Mouse (Mus musculus) small intestine, adult 2 months (tissue): Measurements from ENCODE around the gene Fzd7. TPM values are rescaled to one million over a fixed set of nuclear protein-coding genes. Genes with fewer than 3 reads are reported as not detected.

Source experiments
- H3K27ac ChIP-seq: fragments of 200-500 bp; 2 replicates; pipeline ENCODE4 v1.5.1; 2012; ENCODE audit warnings: low read depth, low read length, control low read depth, inconsistent platforms; ENCODE audit not compliant: insufficient read depth
- H3K27me3 ChIP-seq: fragments of 200-500 bp; 2 replicates; pipeline ENCODE4 v1.6.1; 2012; ENCODE audit warnings: mild to moderate bottlenecking, moderate library complexity, low read length, inconsistent platforms; ENCODE audit not compliant: control insufficient read depth, insufficient read depth
- H3K36me3 ChIP-seq: fragments of 200-500 bp; 2 replicates; pipeline ENCODE4 v1.6.1; 2012; ENCODE audit warnings: mild to moderate bottlenecking, low read length, control low read depth, inconsistent platforms; ENCODE audit not compliant: control insufficient read depth, insufficient read depth
- H3K4me1 ChIP-seq: fragments of 200-500 bp; 2 replicates; pipeline ENCODE4 v1.6.1; 2012; ENCODE audit warnings: low read length, inconsistent platforms, mixed read lengths; ENCODE audit not compliant: control insufficient read depth, insufficient read depth, insufficient read length
- H3K4me3 ChIP-seq: fragments of 200-500 bp; 2 replicates; pipeline ENCODE4 v1.5.1; 2012; ENCODE audit warnings: low read depth, mild to moderate bottlenecking, control low read depth, inconsistent platforms, low read length, moderate library complexity
- CTCF ChIP-seq: fragments of 200-500 bp; IDR thresholded peaks from 2 replicates; pipeline ENCODE4 v1.5.1; 2012; ENCODE audit warnings: low read depth, mild to moderate bottlenecking, control low read depth, inconsistent platforms, low read length, moderate library complexity, mixed read lengths; ENCODE audit not compliant: insufficient replicate concordance, insufficient read length; ENCODE audit errors: extremely low read depth
- POLR2A ChIP-seq: fragments of 200-500 bp; IDR thresholded peaks from 2 replicates; pipeline ENCODE4 v1.6.1; 2012; ENCODE audit warnings: low read depth, mild to moderate bottlenecking, control low read depth, inconsistent platforms, low read length, moderate library complexity
- WGBS: fragments of 180-500 bp; shearing (Covaris S2); methylation state at CpG from one replicate; pipeline ENCODE4 v1.1.7; 2018; 5-methylcytosine and 5-hydroxymethylcytosine counted together
- polyA plus RNA-seq: library from polyadenylated mRNA; depleted of rRNA; stranded (reverse); fragments of >200 nt; gene quantifications from 2 replicates; pipeline ENCODE4 v1.2.3, GENCODE M21; 2012

The Fzd7 gene
- polyA plus RNA-seq, 1 experiment = 15.1 TPM

DNA sequence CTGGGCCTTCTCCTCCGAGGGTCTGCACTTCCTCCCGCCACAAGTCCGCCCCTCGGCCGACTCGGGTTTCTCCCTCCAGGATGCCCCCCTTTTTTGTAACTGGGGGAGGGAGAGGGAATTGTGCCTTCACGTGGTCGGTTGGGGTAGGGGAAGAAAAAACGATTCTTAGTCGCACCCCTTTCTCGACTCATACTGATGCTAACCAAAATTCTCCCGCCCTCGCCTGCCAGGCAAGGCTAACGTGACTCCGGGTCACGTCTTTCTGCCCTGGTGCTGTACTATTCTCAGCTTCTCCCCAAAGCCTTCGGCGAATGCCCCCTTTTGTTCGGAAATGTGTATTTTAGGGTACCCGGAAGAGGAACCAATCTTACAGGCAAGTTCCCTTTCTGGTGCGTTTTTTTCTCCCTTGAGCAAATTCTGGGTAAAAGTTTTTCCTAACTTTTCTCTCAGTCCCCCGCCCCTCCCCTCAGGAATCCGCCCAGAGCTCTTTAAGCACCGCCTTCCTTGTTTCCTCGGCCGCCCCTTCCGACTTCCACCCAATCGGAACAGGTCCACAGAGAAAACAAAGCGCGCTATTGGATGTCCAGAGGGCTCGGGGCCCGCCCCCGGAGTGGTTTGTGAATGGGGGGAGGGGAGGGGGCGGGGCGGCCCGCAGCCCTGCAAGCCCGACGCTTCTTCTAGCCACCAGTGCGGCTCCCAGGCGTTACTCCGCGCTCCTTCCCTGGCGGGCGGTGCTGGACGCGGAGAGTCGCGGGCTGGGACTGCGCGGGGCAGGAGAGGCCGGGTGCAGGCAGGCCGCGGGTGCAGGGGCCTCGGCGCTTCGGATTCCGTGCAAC, 550 bp upstream of the Fzd7 start:
- Histone ChIP-seq H3K4me3 (peak overlapping the region; percentile 73), H3K27me3 (no peaks in the 10 kb centered on the region), H3K4me1 (peaks cover 21% of the 10 kb centered on the region), H3K36me3 (no peaks in the 10 kb centered on the region), H3K27ac (peak overlapping the region; percentile 66)
- TF ChIP-seq POLR2A (peak; percentile 98), CTCF (no peak)
- WGBS = under 1% methylated on average over 56 of the region's 57 CpGs

DNA sequence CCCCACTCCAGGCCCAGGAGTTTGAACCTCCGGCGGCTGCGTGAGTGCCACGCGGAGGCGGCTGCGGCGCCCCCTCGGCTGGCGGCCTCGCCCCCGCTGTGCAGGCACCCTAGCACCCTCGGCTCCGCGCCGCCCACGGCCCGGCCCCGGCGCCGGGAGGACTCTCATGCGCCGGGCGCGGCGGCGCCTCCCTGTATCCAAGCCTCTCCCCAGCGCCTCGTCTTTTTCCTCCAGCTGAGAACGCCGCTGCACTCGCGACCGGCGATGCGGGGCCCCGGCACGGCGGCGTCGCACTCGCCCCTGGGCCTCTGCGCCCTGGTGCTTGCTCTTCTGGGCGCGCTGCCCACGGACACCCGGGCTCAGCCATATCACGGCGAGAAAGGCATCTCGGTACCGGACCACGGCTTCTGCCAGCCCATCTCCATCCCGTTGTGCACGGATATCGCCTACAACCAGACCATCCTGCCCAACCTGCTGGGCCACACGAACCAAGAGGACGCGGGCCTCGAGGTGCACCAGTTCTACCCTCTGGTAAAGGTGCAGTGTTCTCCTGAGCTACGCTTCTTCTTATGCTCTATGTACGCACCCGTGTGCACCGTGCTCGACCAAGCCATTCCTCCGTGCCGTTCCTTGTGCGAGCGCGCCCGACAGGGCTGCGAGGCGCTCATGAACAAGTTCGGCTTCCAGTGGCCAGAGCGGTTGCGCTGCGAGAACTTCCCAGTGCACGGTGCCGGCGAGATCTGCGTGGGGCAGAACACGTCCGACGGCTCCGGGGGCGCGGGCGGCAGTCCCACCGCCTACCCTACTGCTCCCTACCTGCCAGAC, 684 bp downstream of the Fzd7 start:
- Histone ChIP-seq H3K27me3 (no peaks in the 10 kb centered on the region), H3K27ac (peak overlapping the region; percentile 66), H3K36me3 (no peaks in the 10 kb centered on the region), H3K4me1 (peaks cover 26% of the 10 kb centered on the region), H3K4me3 (peak overlapping the region; percentile 73)
- no peak for TF ChIP-seq POLR2A
- TF ChIP-seq CTCF = no peak
- WGBS = 1% methylated on average over 88 of the region's 88 CpGs

DNA sequence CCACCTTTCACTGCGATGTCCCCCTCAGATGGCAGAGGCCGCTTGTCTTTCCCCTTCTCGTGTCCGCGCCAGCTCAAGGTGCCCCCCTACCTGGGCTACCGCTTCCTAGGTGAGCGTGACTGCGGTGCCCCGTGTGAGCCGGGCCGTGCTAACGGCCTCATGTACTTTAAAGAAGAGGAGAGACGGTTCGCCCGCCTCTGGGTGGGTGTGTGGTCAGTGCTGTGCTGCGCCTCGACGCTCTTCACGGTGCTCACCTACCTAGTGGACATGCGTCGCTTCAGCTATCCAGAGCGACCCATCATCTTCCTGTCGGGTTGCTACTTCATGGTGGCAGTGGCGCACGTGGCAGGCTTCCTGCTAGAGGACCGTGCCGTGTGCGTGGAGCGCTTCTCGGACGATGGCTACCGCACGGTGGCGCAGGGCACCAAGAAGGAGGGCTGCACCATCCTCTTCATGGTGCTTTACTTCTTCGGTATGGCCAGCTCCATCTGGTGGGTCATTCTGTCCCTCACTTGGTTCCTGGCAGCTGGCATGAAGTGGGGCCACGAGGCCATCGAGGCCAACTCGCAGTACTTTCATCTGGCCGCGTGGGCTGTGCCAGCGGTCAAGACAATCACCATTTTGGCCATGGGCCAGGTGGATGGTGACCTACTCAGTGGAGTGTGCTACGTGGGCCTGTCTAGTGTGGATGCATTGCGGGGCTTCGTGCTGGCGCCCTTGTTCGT, 1.5 kb downstream of the Fzd7 start:
- TF ChIP-seq CTCF (peak; percentile 71), POLR2A (peak; percentile 29; the same call in 1 of the 2 replicates)
- H3K27me3 ChIP-seq = no peaks in the 10 kb centered on the region
- H3K27ac ChIP-seq = no peak overlapping the region
- WGBS = 6% methylated on average over 46 of the region's 46 CpGs
- peak overlapping the region; percentile 73 for H3K4me3 ChIP-seq
- H3K4me1 ChIP-seq = peaks cover 26% of the 10 kb centered on the region
- H3K36me3 ChIP-seq = no peaks in the 10 kb centered on the region

DNA sequence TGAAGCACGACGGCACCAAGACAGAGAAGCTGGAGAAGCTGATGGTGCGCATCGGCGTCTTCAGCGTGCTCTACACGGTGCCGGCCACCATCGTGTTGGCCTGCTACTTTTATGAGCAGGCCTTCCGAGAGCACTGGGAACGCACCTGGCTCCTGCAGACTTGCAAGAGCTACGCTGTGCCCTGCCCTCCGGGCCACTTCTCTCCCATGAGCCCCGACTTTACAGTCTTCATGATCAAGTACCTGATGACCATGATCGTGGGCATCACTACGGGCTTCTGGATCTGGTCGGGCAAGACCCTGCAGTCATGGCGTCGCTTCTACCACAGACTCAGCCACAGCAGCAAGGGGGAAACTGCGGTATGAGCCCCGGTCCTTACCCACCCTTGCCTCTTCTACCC, 2.1 kb downstream of the Fzd7 start:
- Histone ChIP-seq H3K36me3 (no peaks in the 10 kb centered on the region), H3K4me3 (peak overlapping the region; percentile 73), H3K4me1 (peaks cover 26% of the 10 kb centered on the region), H3K27me3 (no peaks in the 10 kb centered on the region), H3K27ac (no peak overlapping the region; the same call in 1 of the 2 replicates)
- 24% methylated on average over 21 of the region's 21 CpGs for whole genome bisulfite sequencing
- TF ChIP-seq POLR2A (no peak), CTCF (no peak)

DNA sequence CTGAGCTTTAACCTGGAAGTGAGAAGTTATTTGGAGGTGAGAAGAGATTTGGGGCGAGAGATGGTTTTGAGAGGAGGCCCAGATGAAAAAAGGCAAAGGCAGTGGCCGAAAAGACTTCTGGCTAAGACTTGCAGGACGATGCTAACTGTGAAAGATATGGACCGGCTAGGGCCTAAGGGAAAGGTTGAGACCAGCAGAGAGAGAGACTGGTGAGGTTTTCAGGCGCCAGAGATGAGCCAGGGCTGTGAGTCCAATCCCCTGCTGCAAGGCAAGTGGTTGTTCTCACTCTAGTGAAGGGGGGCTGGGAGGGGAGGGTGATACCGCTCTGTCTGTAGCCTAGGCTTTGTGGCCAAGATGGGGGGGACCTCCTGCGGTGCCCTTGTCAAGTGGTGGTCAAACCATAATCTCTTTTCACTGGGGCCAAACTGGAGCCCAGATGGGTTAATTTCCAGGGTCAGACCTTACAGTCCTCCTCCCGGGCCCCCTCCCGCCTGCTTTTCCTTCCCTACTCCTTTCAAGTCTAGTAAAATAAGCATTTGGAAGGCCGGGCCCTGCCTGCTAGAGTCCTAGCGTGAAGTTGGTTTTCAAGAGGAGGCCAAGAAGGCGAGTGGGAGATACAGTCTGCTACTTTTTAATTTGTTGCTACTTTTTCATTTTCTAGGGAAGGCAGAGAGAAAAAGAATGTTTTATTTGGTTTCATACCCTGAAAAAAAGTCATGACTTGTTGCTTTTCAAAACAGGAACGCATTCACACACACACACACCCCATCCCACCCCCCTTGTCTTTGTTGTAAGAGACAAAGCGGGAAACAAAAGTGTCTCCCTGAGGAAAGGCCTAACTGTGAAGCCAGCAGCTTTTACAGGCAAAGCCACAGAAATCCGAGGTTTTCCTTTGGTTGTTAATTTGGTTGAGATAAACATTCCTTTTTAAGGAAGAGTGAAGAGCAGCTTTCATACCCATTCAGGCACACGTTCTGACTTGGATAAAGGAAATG, 2.9 kb downstream of the Fzd7 start:
- WGBS = 28% methylated on average over 16 of the region's 16 CpGs
- 0 out of 2 replicates have a peak, but pooled peaks cover 1% of the 10 kb centered on the region for H3K36me3 ChIP-seq
- H3K4me1 ChIP-seq = peaks cover 28% of the 10 kb centered on the region
- peak overlapping the region; percentile 73 for H3K4me3 ChIP-seq
- TF ChIP-seq POLR2A (no peak), CTCF (no peak)
- no peaks in the 10 kb centered on the region for H3K27me3 ChIP-seq
- no peak overlapping the region; the same call in 1 of the 2 replicates for H3K27ac ChIP-seq

DNA sequence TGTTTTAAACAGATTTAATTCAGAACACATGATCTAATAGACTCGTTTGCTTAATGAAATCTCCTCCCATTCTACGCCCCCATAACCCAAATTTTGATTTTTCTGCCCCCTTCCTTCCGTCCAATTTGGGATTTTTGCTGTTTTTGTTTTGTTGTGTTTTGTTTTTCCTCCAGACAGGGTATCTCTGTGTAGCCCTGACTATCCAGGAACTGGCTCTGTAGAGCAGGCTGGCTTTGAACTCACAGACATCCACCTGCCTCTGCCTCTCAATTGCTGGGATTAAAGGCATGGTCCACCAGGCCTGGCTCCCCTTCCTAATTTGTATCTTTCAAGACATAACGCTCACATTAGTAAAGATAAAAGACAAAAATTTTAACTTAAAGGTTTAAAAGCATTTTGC, 3.6 kb downstream of the Fzd7 start:
- Histone ChIP-seq H3K4me3 (no peak overlapping the region), H3K36me3 (0 out of 2 replicates have a peak, but pooled peaks cover 1% of the 10 kb centered on the region), H3K27me3 (no peaks in the 10 kb centered on the region), H3K27ac (no peak overlapping the region), H3K4me1 (peaks cover 28% of the 10 kb centered on the region)
- 53% methylated on average over 4 of the region's 4 CpGs for WGBS
- TF ChIP-seq POLR2A (no peak), CTCF (no peak)
